ENCODE assay signal across 10 mouse cellular contexts in the genomic region with DNA sequence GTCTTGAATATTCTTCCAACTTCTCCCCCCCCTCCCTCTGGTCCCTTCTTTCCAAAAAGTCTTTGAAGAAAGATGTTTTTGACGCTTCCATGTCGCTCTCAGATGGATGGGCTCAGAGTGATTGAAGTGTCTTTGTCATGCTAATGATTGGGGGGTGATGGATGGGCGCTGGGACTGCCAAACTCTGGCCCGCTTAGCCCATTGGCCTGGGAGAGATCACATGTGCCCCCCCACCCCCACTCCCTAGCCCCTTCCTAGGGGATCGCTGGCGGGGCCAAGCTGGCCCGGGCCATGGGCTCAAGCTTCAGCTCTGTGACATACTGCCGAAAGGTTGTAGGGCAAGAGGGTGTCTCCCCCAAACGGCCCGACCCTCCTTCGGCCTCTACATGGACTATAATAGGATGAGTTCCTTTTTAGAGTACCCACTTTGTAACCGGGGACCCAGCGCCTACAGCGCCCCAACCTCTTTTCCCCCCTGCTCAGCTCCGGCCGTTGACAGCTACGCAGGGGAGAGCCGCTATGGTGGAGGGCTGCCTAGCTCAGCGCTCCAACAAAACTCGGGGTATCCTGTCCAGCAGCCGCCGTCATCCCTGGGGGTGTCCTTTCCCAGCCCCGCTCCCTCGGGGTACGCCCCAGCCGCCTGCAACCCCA. TPM values are rescaled to one million over a fixed set of nuclear protein-coding genes. Genes with fewer than 3 reads are reported as not detected.
A peak's percentile ranks its signal among the peaks of the same experiment; 100 is the strongest.
DNase-seq lines count a peak whose midpoint lies in the region; ATAC-seq and TF ChIP-seq lines count a peak whose summit lies in the region.
"Had no signal": no experiment of that assay in that cellular context is flagged by ENCODE, and none has a peak within 500 bp of the region (broad histone marks: within the 10 kb centered on the region; RNA-seq: fewer than 3 reads in every experiment).

A gene (plus strand): TSS at position 312 of the 651 bp plus-strand sequence.

- TF ChIP-seq CTCF in E14TG2a.4 (conservative IDR thresholded peaks at IDR 0.05; ENCODE audit: low read length), result no peak

- peaks cover 94% of the 10 kb centered on the region for H3K27me3 ChIP-seq in heart, embryonic 14.5 days (ENCODE audit: control insufficient read depth, insufficient read depth, low read length)
- H3K27me3 ChIP-seq in E14TG2a.4 (ENCODE audit: insufficient read depth, low read length), result peaks cover 94% of the 10 kb centered on the region
- peaks cover 79% of the 10 kb centered on the region for H3K27me3 ChIP-seq in embryonic facial prominence, embryonic 11.5 days (ENCODE audit: control insufficient read depth, insufficient read depth, low read length)
- peaks cover 92% of the 10 kb centered on the region for H3K27me3 ChIP-seq in limb, embryonic 12.5 days
- peaks cover 91% of the 10 kb centered on the region for H3K27me3 ChIP-seq in forebrain, embryonic 11.5 days (ENCODE audit: control insufficient read depth, insufficient read depth, low read length)
- H3K27me3 ChIP-seq in forebrain, embryonic 16.5 days (replicated peaks; ENCODE audit: control insufficient read depth, insufficient read depth, low read length), result peaks cover 91% of the 10 kb centered on the region

- WGBS in heart, embryonic 14.5 days, result 4% methylated on average over 26 of the region's 26 CpGs
- WGBS in embryonic facial prominence, embryonic 11.5 days, result 2% methylated on average over 26 of the region's 26 CpGs
- 2% methylated on average over 26 of the region's 26 CpGs for WGBS in limb, embryonic 12.5 days
- WGBS in forebrain, embryonic 11.5 days, result 3% methylated on average over 26 of the region's 26 CpGs
- WGBS in forebrain, embryonic 16.5 days, result 2% methylated on average over 26 of the region's 26 CpGs

- peak within 1 kb of the TSS; percentile 27; the same call in 1 of the 2 replicates for H3K4me2 ChIP-seq in heart, embryonic 14.5 days (ENCODE audit: low read length)
- no peak within 1 kb of the TSS for H3K4me2 ChIP-seq in embryonic facial prominence, embryonic 11.5 days (ENCODE audit: low read depth, low read length)
- H3K4me2 ChIP-seq in limb, embryonic 12.5 days, result peak within 1 kb of the TSS; percentile 28
- H3K4me2 ChIP-seq in forebrain, embryonic 11.5 days (ENCODE audit: low read depth, low read length, severe bottlenecking), result no peak within 1 kb of the TSS
- H3K4me2 ChIP-seq in forebrain, embryonic 16.5 days (ENCODE audit: low read length), result no peak within 1 kb of the TSS

- H3K4me1 ChIP-seq in heart, embryonic 14.5 days (ENCODE audit: control insufficient read depth in 2 of 2, insufficient read depth in 2 of 2, low read length in 2 of 2), result no peaks in the 10 kb centered on the region; a peak in 1 of 4 replicates
- H3K4me1 ChIP-seq in E14TG2a.4 (replicated peaks; ENCODE audit: low read depth, low read length), result peaks cover 41% of the 10 kb centered on the region
- no peaks in the 10 kb centered on the region for H3K4me1 ChIP-seq in embryonic facial prominence, embryonic 11.5 days (ENCODE audit: control insufficient read depth, insufficient read depth, low read length)
- no peaks in the 10 kb centered on the region; the same call in 1 of the 2 replicates for H3K4me1 ChIP-seq in limb, embryonic 12.5 days (replicated peaks)
- no peaks in the 10 kb centered on the region for H3K4me1 ChIP-seq in forebrain, embryonic 11.5 days (replicated peaks; ENCODE audit: control insufficient read depth, insufficient read depth, low read length)
- no peaks in the 10 kb centered on the region for H3K4me1 ChIP-seq in forebrain, embryonic 16.5 days (replicated peaks; ENCODE audit: control insufficient read depth, insufficient read depth, low read length)

- no peaks in the 10 kb centered on the region for H3K36me3 ChIP-seq in heart, embryonic 14.5 days (ENCODE audit: control insufficient read depth, insufficient read depth, low read length)
- no peaks in the 10 kb centered on the region for H3K36me3 ChIP-seq in E14TG2a.4 (ENCODE audit: insufficient read depth, low read length)
- H3K36me3 ChIP-seq in embryonic facial prominence, embryonic 11.5 days (replicated peaks; ENCODE audit: control insufficient read depth, insufficient read depth, low read depth, low read length), result no peaks in the 10 kb centered on the region
- H3K36me3 ChIP-seq in limb, embryonic 12.5 days, result no peaks in the 10 kb centered on the region
- no peaks in the 10 kb centered on the region for H3K36me3 ChIP-seq in forebrain, embryonic 11.5 days (ENCODE audit: control insufficient read depth, insufficient read depth, low read length)
- no peaks in the 10 kb centered on the region for H3K36me3 ChIP-seq in forebrain, embryonic 16.5 days (ENCODE audit: control insufficient read depth, insufficient read depth)

- no peak within 1 kb of the TSS for H3K27ac ChIP-seq in heart, embryonic 14.5 days (replicated peaks in 1 of 2; ENCODE audit: control insufficient read depth in 1 of 2, insufficient read depth in 1 of 2, low read depth in 2 of 2, low read length in 2 of 2)
- H3K27ac ChIP-seq in embryonic facial prominence, embryonic 11.5 days (replicated peaks; ENCODE audit: low read depth, low read length), result no peak within 1 kb of the TSS
- no peak within 1 kb of the TSS for H3K27ac ChIP-seq in limb, embryonic 12.5 days
- H3K27ac ChIP-seq in forebrain, embryonic 11.5 days (ENCODE audit: low read depth, low read length), result no peak within 1 kb of the TSS
- H3K27ac ChIP-seq in forebrain, embryonic 16.5 days (ENCODE audit: low read length), result no peak within 1 kb of the TSS

- ATAC-seq in heart, embryonic 14.5 days (ENCODE audit: insufficient number of reproducible peaks, insufficient read depth, low FRiP score, low read depth), result no peak
- ATAC-seq in embryonic facial prominence, embryonic 11.5 days (replicated peaks; ENCODE audit: insufficient number of reproducible peaks, low FRiP score, low TSS enrichment, low read depth), result peak; percentile 34; the same call in 1 of the 2 replicates
- no peak for ATAC-seq in limb, embryonic 12.5 days (ENCODE audit: insufficient number of reproducible peaks, insufficient read depth, low FRiP score, low TSS enrichment, low read depth)
- no peak for ATAC-seq in forebrain, embryonic 11.5 days (replicated peaks; ENCODE audit: low FRiP score)
- ATAC-seq in forebrain, embryonic 16.5 days, result no peak
- ATAC-seq: activated CD4-positive, CD25-positive, alpha-beta regulatory T cell, adult 4 months had no signal

- H3K9ac ChIP-seq in heart, embryonic 14.5 days (ENCODE audit: low read length), result no peak within 1 kb of the TSS
- no peak within 1 kb of the TSS for H3K9ac ChIP-seq in embryonic facial prominence, embryonic 11.5 days (replicated peaks; ENCODE audit: low read length)
- H3K9ac ChIP-seq in limb, embryonic 12.5 days (replicated peaks), result no peak within 1 kb of the TSS
- no peak within 1 kb of the TSS for H3K9ac ChIP-seq in forebrain, embryonic 11.5 days (ENCODE audit: low read length)
- no peak within 1 kb of the TSS for H3K9ac ChIP-seq in forebrain, embryonic 16.5 days (replicated peaks; ENCODE audit: low read depth, low read length)

- H3K4me3 ChIP-seq in heart, embryonic 14.5 days (ENCODE audit: control insufficient read depth in 1 of 2, insufficient read depth in 1 of 2, low read depth in 1 of 2, low read length in 2 of 2), result peak within 1 kb of the TSS in 1 of 2 experiments; percentile 17; a peak in 1 of 4 replicates
- peak within 1 kb of the TSS; percentile 57 for H3K4me3 ChIP-seq in E14TG2a.4 (replicated peaks; ENCODE audit: low read length)
- no peak within 1 kb of the TSS for H3K4me3 ChIP-seq in embryonic facial prominence, embryonic 11.5 days (ENCODE audit: low read depth, low read length)
- peak within 1 kb of the TSS; percentile 6; the same call in 1 of the 2 replicates for H3K4me3 ChIP-seq in limb, embryonic 12.5 days (replicated peaks)
- no peak within 1 kb of the TSS for H3K4me3 ChIP-seq in forebrain, embryonic 11.5 days (ENCODE audit: low read depth, low read length)
- H3K4me3 ChIP-seq in forebrain, embryonic 16.5 days (replicated peaks; ENCODE audit: low read length), result no peak within 1 kb of the TSS
- H3K4me3 ChIP-seq: megakaryocyte, embryonic 14.5 days had no signal

- no peak for DNase-seq in heart, postnatal 25 days (ENCODE audit: low spot score)
- DNase-seq in embryonic facial prominence, embryonic 11.5 days (ENCODE audit: low spot score), result no peak
- no peak for DNase-seq in forebrain, embryonic 11.5 days (ENCODE audit: low spot score)
- no peak for DNase-seq in cerebellum, postnatal 36 days

- H3K9me3 ChIP-seq in heart, embryonic 14.5 days (ENCODE audit: control insufficient read depth, low read length), result peaks cover 5% of the 10 kb centered on the region; the same call in 1 of the 2 replicates
- H3K9me3 ChIP-seq in E14TG2a.4 (ENCODE audit: low read length), result peaks cover 5% of the 10 kb centered on the region
- H3K9me3 ChIP-seq in embryonic facial prominence, embryonic 11.5 days (replicated peaks; ENCODE audit: control insufficient read depth, low read length), result no peaks in the 10 kb centered on the region
- H3K9me3 ChIP-seq in limb, embryonic 12.5 days, result no peaks in the 10 kb centered on the region
- H3K9me3 ChIP-seq in forebrain, embryonic 11.5 days (ENCODE audit: control insufficient read depth, low read length), result no peaks in the 10 kb centered on the region
- H3K9me3 ChIP-seq in forebrain, embryonic 16.5 days (ENCODE audit: control insufficient read depth, low read length), result no peaks in the 10 kb centered on the region
- H3K9me3 ChIP-seq: megakaryocyte, embryonic 14.5 days had no signal

- intact Hi-C loops in heart, postnatal 25 days (cut with DNase I), result no loop called here

RNA-seq across cellular contexts. Expression of the gene that starts here (rescaled TPM):
- polyA plus RNA-seq in heart, embryonic 14.5 days (2014; fragmentation: Nextera tagmentation; extraction: Ambion mirVana), result 0.09 TPM in 1 of 2 replicates, not detected in the other
- total RNA-seq in heart, postnatal 25 days (2021), result not detected
- polyA plus RNA-seq in embryonic facial prominence, embryonic 11.5 days (2014; fragmentation: Nextera tagmentation; extraction: Ambion mirVana), result 0.26 and 0.97 TPM in 2 replicates
- not detected in 2 replicates for polyA plus RNA-seq in limb, embryonic 12.5 days (2016; fragmentation: Nextera tagmentation; extraction: Ambion mirVana)
- not detected in 2 replicates for polyA plus RNA-seq in forebrain, embryonic 11.5 days (2014; fragmentation: Nextera tagmentation; extraction: Ambion mirVana)
- polyA plus RNA-seq in forebrain, embryonic 16.5 days (2015; fragmentation: Nextera tagmentation; extraction: Ambion mirVana), result not detected in 2 replicates
- polyA plus RNA-seq: activated CD4-positive, CD25-positive, alpha-beta regulatory T cell, adult 4 months had no signal

Comparison
In these comparisons a context has a peak if more than half of its experiments do, and no peak if none do; other contexts are left out.
1. Peak in ATAC-seq in embryonic facial prominence, embryonic 11.5 days; RNA of the gene not detected or under 1 TPM.
2. H3K4me2 ChIP-seq: peak in heart, embryonic 14.5 days (single experiment) and limb, embryonic 12.5 days (single experiment); none in embryonic facial prominence, embryonic 11.5 days (single experiment), forebrain, embryonic 11.5 days (single experiment) and forebrain, embryonic 16.5 days (single experiment).
3. H3K4me3 ChIP-seq: peak in E14TG2a.4 (single experiment) and limb, embryonic 12.5 days (single experiment); none in embryonic facial prominence, embryonic 11.5 days (single experiment), forebrain, embryonic 11.5 days (single experiment) and forebrain, embryonic 16.5 days (single experiment).